Mouse (Mus musculus) limb, embryonic 10.5 days (tissue): ENCODE results near the gene Ctdspl. TPM values are rescaled to one million over a fixed set of nuclear protein-coding genes. Genes with fewer than 3 reads are reported as not detected.

Experiments
- DNase-seq: peaks from one replicate; pipeline ENCODE4 v3.0.0-alpha.2; 2017; ENCODE audit warnings: low spot score
- H3K27ac ChIP-seq: fragments of 300-500 bp; sonication (generic); 2 replicates; pipeline ENCODE4 v1.5.1; 2016; ENCODE audit warnings: mild to moderate bottlenecking
- H3K27me3 ChIP-seq: fragments of 300-500 bp; sonication (generic); 2 replicates; pipeline ENCODE4 v1.6.1; 2016; ENCODE audit warnings: low read depth, mild to moderate bottlenecking; ENCODE audit not compliant: poor library complexity, severe bottlenecking
- H3K36me3 ChIP-seq: fragments of 300-500 bp; sonication (generic); 2 replicates; pipeline ENCODE4 v1.6.1; 2016; ENCODE audit warnings: mild to moderate bottlenecking, moderate library complexity
- H3K4me1 ChIP-seq: fragments of 300-500 bp; sonication (generic); 2 replicates; pipeline ENCODE4 v1.6.1; 2016
- H3K4me3 ChIP-seq: fragments of 300-500 bp; sonication (generic); 2 replicates; pipeline ENCODE4 v1.5.1; 2016; ENCODE audit warnings: mild to moderate bottlenecking, moderate library complexity
- H3K9me3 ChIP-seq: fragments of 300-500 bp; sonication (generic); replicated peaks from 2 replicates; pipeline ENCODE4 v1.6.1; 2016; ENCODE audit warnings: mild to moderate bottlenecking
- WGBS: fragments of 180-500 bp; shearing (Covaris S2); methylation state at CpG from one replicate; pipeline ENCODE4 v1.1.7; 2016; 5-methylcytosine and 5-hydroxymethylcytosine counted together
- polyA plus RNA-seq: library from polyadenylated mRNA; unstranded; fragments of >200 nt; fragmentation: Nextera tagmentation; extraction: Ambion mirVana; gene quantifications from 2 replicates; pipeline ENCODE4 v1.2.1, GENCODE M21; 2016

Gene Ctdspl
- polyA plus RNA-seq, 1 experiment from 2014 or later: 11.6 TPM

DNA sequence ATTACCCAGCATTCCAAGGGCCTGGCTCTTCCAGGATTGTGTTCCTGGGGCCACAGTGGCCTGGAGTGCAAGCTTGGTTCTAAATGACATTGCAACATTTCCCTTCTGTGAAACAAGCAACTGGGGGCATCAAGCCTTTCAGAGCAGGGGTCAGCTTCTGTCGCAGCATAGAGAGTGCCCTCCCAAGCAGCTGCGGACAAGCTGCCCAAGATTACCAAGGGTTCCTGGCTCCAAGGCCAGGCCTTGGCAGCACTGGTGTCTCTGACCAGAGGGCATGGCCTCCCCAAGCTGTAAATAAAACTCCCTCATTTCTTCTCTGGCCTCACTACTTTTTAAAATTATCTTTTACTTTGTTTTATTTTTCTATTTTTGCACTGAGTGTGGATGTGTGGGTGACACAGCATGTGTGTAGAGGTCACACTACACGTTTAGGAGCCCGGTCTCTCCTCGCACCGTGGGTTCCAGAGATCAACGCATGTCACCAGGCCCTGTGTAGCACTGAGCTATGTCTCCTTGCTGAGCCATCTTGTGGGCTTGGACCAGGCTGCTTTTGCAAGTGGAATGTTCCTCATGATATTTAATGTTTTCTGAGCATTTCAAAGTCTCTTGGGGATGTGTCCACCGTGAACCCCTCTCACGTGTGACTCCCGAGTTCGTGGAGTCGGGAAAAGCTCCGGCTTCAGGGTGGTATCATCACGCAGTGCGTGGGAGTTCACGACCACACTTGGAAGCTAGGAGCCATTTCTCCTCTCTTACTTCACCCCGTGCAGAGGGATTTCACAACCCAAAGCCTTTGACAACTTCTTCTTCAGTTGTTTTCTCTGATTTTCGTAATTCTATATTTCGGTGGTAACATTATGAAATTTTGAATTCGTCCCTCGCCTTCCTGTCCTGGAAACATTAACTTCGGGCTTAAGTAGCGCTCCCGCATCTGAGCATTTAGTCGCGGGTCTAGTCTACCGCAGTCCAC is 102.3 kb downstream of the Ctdspl start:
- Histone ChIP-seq H3K4me3 (no peak overlapping the region), H3K4me1 (peaks cover 43% of the 10 kb centered on the region), H3K36me3 (peaks cover 32% of the 10 kb centered on the region), H3K9me3 (no peaks in the 10 kb centered on the region), H3K27me3 (no peaks in the 10 kb centered on the region), H3K27ac (no peak overlapping the region)
- WGBS: 96% methylated on average over 27 of the region's 27 CpGs
- no peak for DNase-seq

- no peaks in the 10 kb centered on the region for H3K27me3 ChIP-seq
- no peak overlapping the region for H3K27ac ChIP-seq
- H3K36me3 ChIP-seq: peaks cover 37% of the 10 kb centered on the region
- H3K4me1 ChIP-seq: peaks cover 47% of the 10 kb centered on the region
- WGBS: 62% methylated on average over 7 of the region's 7 CpGs
- H3K4me3 ChIP-seq: no peak overlapping the region
- H3K9me3 ChIP-seq: no peaks in the 10 kb centered on the region
- peak; percentile 78 for DNase-seq
These were observed 103.3 kb downstream of the Ctdspl start for GRCm38 (mm10) chr9:119029568-119029967.

DNA sequence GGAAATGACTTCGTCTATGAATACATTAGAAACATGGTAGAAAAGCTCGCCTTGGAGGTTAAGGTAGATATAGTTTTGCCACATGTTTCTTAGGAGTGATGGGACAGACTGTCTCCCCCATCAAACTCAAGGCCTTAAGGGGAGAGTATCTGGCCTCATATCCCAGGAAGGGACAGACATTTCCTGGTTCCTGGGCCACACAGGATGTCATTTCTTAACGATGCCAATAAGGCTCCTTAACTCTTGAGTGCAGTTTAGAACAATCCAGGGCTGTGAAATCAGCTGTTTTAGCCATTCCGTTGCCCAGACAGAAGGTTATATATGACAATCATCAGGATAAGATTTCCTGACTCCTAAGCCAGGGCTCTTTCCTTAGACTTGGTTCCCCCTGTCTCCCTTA is 104.8 kb downstream of the Ctdspl start:
- Histone ChIP-seq H3K4me1 (peaks cover 46% of the 10 kb centered on the region), H3K9me3 (no peaks in the 10 kb centered on the region), H3K36me3 (peaks cover 44% of the 10 kb centered on the region), H3K4me3 (no peak overlapping the region), H3K27ac (peak overlapping the region; percentile 75; the same call in 1 of the 2 replicates), H3K27me3 (no peaks in the 10 kb centered on the region)
- 80% methylated on average over 4 of the region's 4 CpGs for WGBS
- no peak for DNase-seq

- H3K4me3 ChIP-seq: no peak overlapping the region
- 86% methylated on average over 14 of the region's 14 CpGs for WGBS
- peaks cover 44% of the 10 kb centered on the region for H3K36me3 ChIP-seq
These were observed 105.5 kb downstream of the Ctdspl start for GRCm38 (mm10) chr9:119031772-119032171.

GRCm38 (mm10) chr9:119032538-119032937 is 106.3 kb downstream of the Ctdspl start:
- no peaks in the 10 kb centered on the region for H3K27me3 ChIP-seq
- H3K9me3 ChIP-seq: no peaks in the 10 kb centered on the region
- 76% methylated on average over 9 of the region's 9 CpGs for WGBS
- H3K4me1 ChIP-seq: peaks cover 51% of the 10 kb centered on the region
- H3K27ac ChIP-seq: peak overlapping the region; percentile 75; the same call in 1 of the 2 replicates
- no peak overlapping the region for H3K4me3 ChIP-seq
- H3K36me3 ChIP-seq: peaks cover 42% of the 10 kb centered on the region
- DNase-seq: no peak

More at GRCm38 (mm10) chr9:119031772-119032171, 105.5 kb downstream of the Ctdspl start:
- Histone ChIP-seq H3K9me3 (no peaks in the 10 kb centered on the region), H3K27ac (peak overlapping the region; percentile 75), H3K27me3 (no peaks in the 10 kb centered on the region), H3K4me1 (peaks cover 49% of the 10 kb centered on the region)
- DNase-seq: no peak

- WGBS: 85% methylated on average over 19 of the region's 19 CpGs
- DNase-seq: no peak
- H3K4me1 ChIP-seq: peaks cover 51% of the 10 kb centered on the region
- H3K9me3 ChIP-seq: no peaks in the 10 kb centered on the region
- H3K36me3 ChIP-seq: peaks cover 46% of the 10 kb centered on the region
- H3K4me3 ChIP-seq: 0 out of 2 replicates have a peak overlapping the region, but pooled peaks have one; percentile 15
- no peaks in the 10 kb centered on the region for H3K27me3 ChIP-seq
- peak overlapping the region; percentile 70; the same call in 1 of the 2 replicates for H3K27ac ChIP-seq
These were observed 107.1 kb downstream of the Ctdspl start for GRCm38 (mm10) chr9:119033111-119033921.

DNA sequence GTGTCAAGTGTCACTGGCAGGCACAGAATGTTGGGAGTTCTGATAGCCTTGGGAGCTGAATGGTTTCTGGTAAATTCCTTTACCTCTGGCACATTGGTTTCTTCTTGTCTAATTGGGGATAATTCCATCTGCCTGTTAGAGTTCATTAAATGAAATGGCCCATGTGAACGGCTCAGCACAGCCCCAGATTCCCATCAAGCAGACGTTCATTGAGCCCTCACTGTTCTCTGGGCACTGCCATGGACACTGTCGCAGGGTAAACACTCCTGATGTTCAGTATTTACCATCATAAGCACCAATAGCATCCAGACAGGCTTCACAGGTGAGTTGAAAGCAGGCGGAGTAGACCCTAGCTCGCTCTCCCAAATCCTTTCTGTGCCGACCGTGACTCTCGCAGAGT is 107.8 kb downstream of the Ctdspl start:
- Histone ChIP-seq H3K4me1 (peaks cover 51% of the 10 kb centered on the region), H3K36me3 (peaks cover 51% of the 10 kb centered on the region), H3K27me3 (no peaks in the 10 kb centered on the region), H3K27ac (peak overlapping the region; percentile 70; the same call in 1 of the 2 replicates), H3K9me3 (no peaks in the 10 kb centered on the region), H3K4me3 (no peak overlapping the region)
- WGBS: 84% methylated on average over 8 of the region's 8 CpGs
- no peak for DNase-seq

GRCm38 (mm10) chr9:119034676-119035665 is 108.7 kb downstream of the Ctdspl start:
- 83% methylated on average over 29 of the region's 29 CpGs for WGBS
- peak overlapping the region; percentile 63; the same call in 1 of the 2 replicates for H3K27ac ChIP-seq
- peaks cover 56% of the 10 kb centered on the region for H3K36me3 ChIP-seq

DNA sequence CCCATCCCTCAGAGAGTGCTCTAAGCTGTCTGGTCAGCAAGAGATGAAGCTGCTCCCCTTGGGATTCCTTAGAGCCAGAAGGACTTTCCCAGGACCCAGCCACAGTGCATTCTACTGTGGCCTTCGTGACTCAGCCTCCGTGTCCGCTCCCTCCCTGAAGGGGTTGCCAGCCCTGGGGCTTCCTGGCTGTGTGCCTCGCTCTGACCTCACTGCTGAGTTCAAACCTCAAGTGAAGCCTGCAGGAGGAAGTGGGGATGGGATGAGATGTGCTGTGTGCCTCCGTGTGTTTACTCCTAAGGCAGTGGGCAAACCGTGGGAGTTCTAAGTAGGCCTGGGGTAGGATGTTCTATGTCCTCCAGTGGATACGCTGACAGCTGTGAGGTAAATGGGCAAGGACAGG is 109.6 kb downstream of the Ctdspl start:
- H3K27me3 ChIP-seq: no peaks in the 10 kb centered on the region
- H3K36me3 ChIP-seq: peaks cover 55% of the 10 kb centered on the region

More at GRCm38 (mm10) chr9:119034676-119035665, 108.7 kb downstream of the Ctdspl start:
- Histone ChIP-seq H3K27me3 (no peaks in the 10 kb centered on the region), H3K9me3 (no peaks in the 10 kb centered on the region), H3K4me1 (peaks cover 51% of the 10 kb centered on the region), H3K4me3 (no peak overlapping the region)
- no peak for DNase-seq

GRCm38 (mm10) chr9:119037076-119037730 is 111.0 kb downstream of the Ctdspl start:
- peaks cover 59% of the 10 kb centered on the region for H3K36me3 ChIP-seq
- H3K4me3 ChIP-seq: no peak overlapping the region
- 84% methylated on average over 15 of the region's 15 CpGs for WGBS
- DNase-seq: no peak
- no peaks in the 10 kb centered on the region for H3K9me3 ChIP-seq
- peaks cover 37% of the 10 kb centered on the region for H3K4me1 ChIP-seq
- H3K27ac ChIP-seq: 0 out of 2 replicates have a peak overlapping the region, but pooled peaks have one; percentile 46
- no peaks in the 10 kb centered on the region for H3K27me3 ChIP-seq

More for the DNA sequence above, 109.6 kb downstream of the Ctdspl start:
- Histone ChIP-seq H3K27ac (no peak overlapping the region), H3K9me3 (no peaks in the 10 kb centered on the region), H3K4me3 (no peak overlapping the region), H3K4me1 (peaks cover 51% of the 10 kb centered on the region)
- DNase-seq: no peak
- WGBS: 89% methylated on average over 7 of the region's 7 CpGs

- WGBS: 86% methylated on average over 3 of the region's 3 CpGs
- no peaks in the 10 kb centered on the region for H3K9me3 ChIP-seq
- H3K27ac ChIP-seq: no peak overlapping the region
- DNase-seq: no peak
- peaks cover 56% of the 10 kb centered on the region for H3K36me3 ChIP-seq
- H3K27me3 ChIP-seq: no peaks in the 10 kb centered on the region
- peaks cover 24% of the 10 kb centered on the region for H3K4me1 ChIP-seq
- H3K4me3 ChIP-seq: no peak overlapping the region
These were observed 112.3 kb downstream of the Ctdspl start for GRCm38 (mm10) chr9:119038574-119038973.
